ENCODE assay signal across 23 mouse cellular contexts in genomic region chr9:24920031-24920445, GRCm38 (mm10).
A peak's percentile ranks its signal among the peaks of the same experiment; 100 is the strongest.
DNase-seq lines count a peak whose midpoint lies in the region; ATAC-seq and TF ChIP-seq lines count a peak whose summit lies in the region.
"Had no signal": no experiment of that assay in that cellular context is flagged by ENCODE, and none has a peak within 500 bp of the region (broad histone marks: within the 10 kb centered on the region; RNA-seq: fewer than 3 reads in every experiment).

No protein-coding gene starts in this region.

- peak; percentile 82 for ATAC-seq in heart, embryonic 15.5 days (replicated peaks; ENCODE audit: insufficient number of reproducible peaks, insufficient read depth, low FRiP score, low read depth)
- ATAC-seq in forebrain, postnatal 0 days = no peak
- ATAC-seq: inflammation-experienced regulatory T-cells, adult 6 months; midbrain, embryonic 13.5 days had no signal

- peaks cover 20% of the 10 kb centered on the region for H3K4me1 ChIP-seq in heart, embryonic 15.5 days (replicated peaks)
- H3K4me1 ChIP-seq in forebrain, postnatal 0 days (ENCODE audit: insufficient read depth) = no peaks in the 10 kb centered on the region
- H3K4me1 ChIP-seq: embryonic facial prominence, embryonic 13.5 days; hindbrain, embryonic 15.5 days; liver, embryonic 15.5 days; lung, embryonic 15.5 days; neural tube, embryonic 13.5 days had no signal

- WGBS in heart, embryonic 15.5 days = 47% methylated on average over 9 of the region's 9 CpGs
- 96% methylated on average over 9 of the region's 9 CpGs for WGBS in forebrain, postnatal 0 days

- H3K27ac ChIP-seq in heart, embryonic 15.5 days = peak overlapping the region; percentile 45
- H3K27ac ChIP-seq in forebrain, postnatal 0 days (ENCODE audit: low read depth, low read length) = no peak overlapping the region
- H3K27ac ChIP-seq: embryonic facial prominence, embryonic 13.5 days; hindbrain, embryonic 15.5 days; liver, embryonic 15.5 days; lung, embryonic 15.5 days; macrophage; midbrain, embryonic 13.5 days; neural tube, embryonic 13.5 days had no signal

- no peaks in the 10 kb centered on the region for H3K27me3 ChIP-seq in heart, embryonic 15.5 days
- H3K27me3 ChIP-seq in forebrain, postnatal 0 days (ENCODE audit: insufficient read depth, low read length) = no peaks in the 10 kb centered on the region
- H3K27me3 ChIP-seq: embryonic facial prominence, embryonic 13.5 days; hindbrain, embryonic 15.5 days; liver, embryonic 15.5 days; lung, embryonic 15.5 days; midbrain, embryonic 13.5 days; neural tube, embryonic 13.5 days had no signal

- peak; percentile 72 to 88 for DNase-seq in heart, adult 18-20 months
- DNase-seq in heart, adult 9 months (ENCODE audit: low spot score in 2 of 2) = peak; percentile 88 to 90
- peak; percentile 68 for DNase-seq in heart, postnatal 25 days (ENCODE audit: low spot score)
- DNase-seq in forebrain, postnatal 0 days = no peak
- DNase-seq in right cerebral cortex, postnatal 4 days = no peak
- DNase-seq in lung, postnatal 10 days = no peak
- DNase-seq: adrenal gland, postnatal 25 days; cerebellum, adult 11-12 months; cerebellum, adult 9-11 months; gastrocnemius, postnatal 10 days; kidney, adult 11 months; kidney, postnatal 14 days; liver; thymus, postnatal 4 days had no signal

- TF ChIP-seq CTCF in forebrain, postnatal 0 days (IDR thresholded peaks at IDR 0.05; ENCODE audit: low read depth) = no peak

- H3K4me2 ChIP-seq in heart, embryonic 15.5 days = no peak overlapping the region
- H3K4me2 ChIP-seq in forebrain, postnatal 0 days (ENCODE audit: low read depth) = no peak overlapping the region
- H3K4me2 ChIP-seq: embryonic facial prominence, embryonic 13.5 days; hindbrain, embryonic 15.5 days; liver, embryonic 15.5 days; lung, embryonic 15.5 days; midbrain, embryonic 13.5 days; neural tube, embryonic 13.5 days had no signal

- H3K36me3 ChIP-seq in heart, embryonic 15.5 days = no peaks in the 10 kb centered on the region
- H3K36me3 ChIP-seq in forebrain, postnatal 0 days (ENCODE audit: insufficient read depth) = no peaks in the 10 kb centered on the region
- H3K36me3 ChIP-seq: embryonic facial prominence, embryonic 13.5 days; hindbrain, embryonic 15.5 days; liver, embryonic 15.5 days; lung, embryonic 15.5 days; midbrain, embryonic 13.5 days; neural tube, embryonic 13.5 days had no signal

- no peaks in the 10 kb centered on the region for H3K9me3 ChIP-seq in heart, embryonic 15.5 days (replicated peaks)
- no peaks in the 10 kb centered on the region for H3K9me3 ChIP-seq in forebrain, postnatal 0 days (ENCODE audit: low read length)
- H3K9me3 ChIP-seq: embryonic facial prominence, embryonic 13.5 days; hindbrain, embryonic 15.5 days; liver, embryonic 15.5 days; lung, embryonic 15.5 days; midbrain, embryonic 13.5 days; neural tube, embryonic 13.5 days had no signal

- no peak overlapping the region for H3K4me3 ChIP-seq in heart, embryonic 15.5 days
- no peak overlapping the region for H3K4me3 ChIP-seq in forebrain, postnatal 0 days (ENCODE audit: low read depth, low read length)
- H3K4me3 ChIP-seq: embryonic facial prominence, embryonic 13.5 days; hindbrain, embryonic 15.5 days; liver, embryonic 15.5 days; lung, embryonic 15.5 days; midbrain, embryonic 13.5 days; neural tube, embryonic 13.5 days had no signal

- H3K9ac ChIP-seq in heart, embryonic 15.5 days = no peak overlapping the region
- no peak overlapping the region for H3K9ac ChIP-seq in forebrain, postnatal 0 days
- H3K9ac ChIP-seq: embryonic facial prominence, embryonic 13.5 days; hindbrain, embryonic 15.5 days; liver, embryonic 15.5 days; lung, embryonic 15.5 days; midbrain, embryonic 13.5 days; neural tube, embryonic 13.5 days had no signal

- intact Hi-C loops in heart, postnatal 25 days (cut with DNase I) = no loop called here

Comparison
In these comparisons a context has a peak if more than half of its experiments do, and no peak if none do; other contexts are left out.
1. DNase-seq: peak in heart, adult 18-20 months (2 of 2), heart, adult 9 months (2 of 2) and heart, postnatal 25 days (single experiment); none in forebrain, postnatal 0 days (single experiment), right cerebral cortex, postnatal 4 days (single experiment) and lung, postnatal 10 days (single experiment).